Mouse (Mus musculus): ENCODE measurements at regions not wholly inside any gene's neighbourhood (a gene's known extent, or its start where the extent isn't known, plus 50 kb on each side); places are given as distances from the start of the nearest gene placed in this dataset.

DNA sequence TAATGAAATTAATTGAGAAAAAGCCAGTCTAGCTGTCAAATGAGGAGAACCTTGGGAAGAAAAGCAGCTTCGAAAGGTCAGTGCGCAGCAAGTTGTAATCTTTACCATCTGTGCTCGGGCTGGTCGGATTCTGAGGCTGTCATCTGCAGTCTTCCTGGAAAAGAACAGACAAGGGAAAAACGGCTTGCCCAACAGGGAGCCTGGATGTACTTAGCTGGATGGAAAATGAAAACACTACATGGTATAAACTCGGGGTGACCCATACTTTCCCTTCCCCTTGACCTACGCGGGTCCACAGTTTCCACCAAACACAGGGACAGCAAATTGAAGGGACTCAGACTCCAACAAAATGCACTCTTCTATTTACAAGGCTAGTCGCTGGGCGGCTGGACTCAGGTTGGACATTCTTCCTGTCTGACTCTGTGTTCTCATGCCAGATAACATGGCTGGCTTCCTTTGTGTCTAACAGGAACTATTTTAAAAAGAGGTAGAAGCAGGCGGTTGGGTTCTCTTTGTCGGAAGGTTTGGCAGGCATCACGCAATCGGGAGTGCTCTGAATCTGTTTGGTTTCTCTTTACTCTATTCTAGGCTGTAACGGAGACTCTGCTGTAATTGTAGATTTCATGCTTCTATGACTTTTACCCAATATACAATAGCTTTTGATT is 648.5 kb downstream of the Epha4 start:
- TF ChIP-seq ZC3H11A (IDR thresholded peaks at IDR 0.05; ENCODE audit: borderline replicate concordance, low read depth, low read length) = no peak
- no peak for TF ChIP-seq CHD2 (IDR thresholded peaks at IDR 0.05; ENCODE audit: low read depth, low read length)
- no peak for TF ChIP-seq MAFK (IDR thresholded peaks at IDR 0.05; ENCODE audit: insufficient read depth, low read depth, low read length)
- no peak for TF ChIP-seq ZNF384 (IDR thresholded peaks at IDR 0.05; ENCODE audit: low read depth, low read length)
- TF ChIP-seq HCFC1 (IDR thresholded peaks at IDR 0.05; ENCODE audit: borderline replicate concordance, insufficient read depth, low read length) = no peak

Data from ES-E14 (cell line).